Mouse (Mus musculus) adrenal gland, adult 18-20 months (tissue): ENCODE measurements at regions not wholly inside any gene's neighbourhood (a gene's known extent, or its start where the extent isn't known, plus 50 kb on each side); places are given as distances from the start of the nearest gene placed in this dataset.
A peak's percentile ranks its signal among the peaks of the same experiment; 100 is the strongest.

Source experiments
- DNase-seq, 2 experiments: peaks; one replicate each; pipeline ENCODE4 v3.0.0; 2021 to 2022; ENCODE audit warnings: low spot score in 2 of 2

GRCm38 (mm10) chr4:127640251-127641085 lies 282.5 kb upstream of the Gjb5 start:
- DNase-seq = no peak

DNA sequence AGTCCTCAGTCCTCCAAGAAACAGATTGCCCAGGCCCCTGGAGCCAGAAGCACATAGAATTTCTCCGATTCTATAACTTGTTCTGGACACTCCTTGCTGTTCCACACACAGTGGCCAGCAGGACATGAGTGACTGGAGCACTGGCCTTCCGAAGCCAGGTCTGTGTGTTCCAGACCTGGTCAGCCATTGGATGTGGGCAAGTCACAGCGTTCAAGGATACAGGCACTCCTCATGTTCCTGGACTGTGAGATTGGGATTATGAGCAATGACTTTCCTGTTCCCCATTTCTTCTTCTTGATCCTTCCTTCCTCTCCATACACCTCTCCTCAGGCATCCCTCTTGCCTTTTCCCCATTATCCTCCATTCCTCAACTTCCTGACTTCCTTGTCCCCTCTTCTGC lies 281.8 kb upstream of the Gjb5 start:
- no peak for DNase-seq

- DNase-seq = no peak
Observed at GRCm38 (mm10) chr4:127636934-127637333, 279.0 kb upstream of the Gjb5 start.

GRCm38 (mm10) chr4:127635262-127635661 lies 277.3 kb upstream of the Gjb5 start:
- no peak for DNase-seq

- peak in 1 of 2 experiments; percentile 13 for DNase-seq
Observed at GRCm38 (mm10) chr4:127619870-127620269, 261.9 kb upstream of the Gjb5 start.

DNA sequence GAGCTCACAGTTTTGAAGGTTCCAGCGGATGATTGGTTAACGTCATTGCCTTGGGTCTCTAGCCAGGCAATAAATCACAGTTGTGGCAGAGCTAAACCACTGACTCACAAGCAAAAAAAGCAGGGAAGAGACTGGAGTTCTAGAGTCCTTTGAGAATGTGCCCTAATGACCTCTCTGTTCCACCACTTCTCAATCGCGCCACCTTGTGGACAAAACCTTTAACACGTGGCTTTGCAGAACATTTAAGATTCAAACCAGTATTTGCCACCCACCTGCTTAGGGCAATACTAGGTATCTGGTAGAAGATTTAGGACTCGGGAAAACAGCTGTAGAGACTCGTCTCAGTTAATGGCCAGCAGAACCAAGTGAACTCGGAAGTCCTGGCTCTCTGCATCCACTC lies 254.8 kb upstream of the Gjb5 start:
- peak in 1 of 2 experiments; percentile 28 for DNase-seq

DNA sequence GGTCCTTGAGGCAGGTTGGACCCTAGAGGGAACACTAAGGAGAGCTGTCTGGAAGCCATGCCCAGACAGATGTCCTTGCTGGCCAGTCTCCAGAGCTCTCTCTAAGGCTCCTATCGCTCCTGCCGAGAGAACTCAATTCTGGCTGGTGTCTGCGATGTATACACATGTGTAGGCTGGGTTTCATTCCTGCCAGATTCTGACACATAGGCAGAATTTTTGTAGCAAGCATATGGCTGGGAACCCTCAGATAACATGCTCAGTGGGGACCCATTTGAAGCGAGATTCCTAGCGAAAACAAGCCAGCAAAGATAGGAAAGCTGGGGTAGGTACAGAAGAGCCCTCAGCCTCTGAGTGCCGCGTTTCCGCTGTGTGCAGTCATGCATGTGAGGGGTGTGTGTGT lies 242.9 kb upstream of the Gjb5 start:
- DNase-seq = no peak

DNA sequence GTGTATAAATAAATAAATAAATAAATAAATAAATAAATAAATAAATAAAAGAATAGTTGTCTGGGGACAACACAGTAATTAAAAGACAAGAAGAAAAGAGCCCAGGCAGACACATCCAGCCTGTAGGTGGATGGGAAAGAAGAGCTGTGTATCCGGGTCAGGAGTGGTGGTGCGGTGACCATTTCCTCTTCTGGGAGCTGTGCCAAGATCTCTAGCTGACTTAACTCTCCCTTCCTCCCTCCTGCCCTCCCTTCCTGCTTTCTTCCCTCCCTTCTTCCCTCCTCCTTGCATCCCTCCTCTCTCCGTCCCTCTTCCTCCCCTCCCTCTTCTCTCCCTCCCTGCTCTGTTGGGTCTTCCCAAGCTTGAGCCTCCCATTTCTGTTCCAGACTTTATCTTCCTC lies 240.6 kb upstream of the Gjb5 start:
- DNase-seq = no peak

GRCm38 (mm10) chr4:127594081-127594480 lies 236.1 kb upstream of the Gjb5 start:
- DNase-seq = no peak

GRCm38 (mm10) chr4:127591540-127591939 lies 233.6 kb upstream of the Gjb5 start:
- no peak for DNase-seq

DNA sequence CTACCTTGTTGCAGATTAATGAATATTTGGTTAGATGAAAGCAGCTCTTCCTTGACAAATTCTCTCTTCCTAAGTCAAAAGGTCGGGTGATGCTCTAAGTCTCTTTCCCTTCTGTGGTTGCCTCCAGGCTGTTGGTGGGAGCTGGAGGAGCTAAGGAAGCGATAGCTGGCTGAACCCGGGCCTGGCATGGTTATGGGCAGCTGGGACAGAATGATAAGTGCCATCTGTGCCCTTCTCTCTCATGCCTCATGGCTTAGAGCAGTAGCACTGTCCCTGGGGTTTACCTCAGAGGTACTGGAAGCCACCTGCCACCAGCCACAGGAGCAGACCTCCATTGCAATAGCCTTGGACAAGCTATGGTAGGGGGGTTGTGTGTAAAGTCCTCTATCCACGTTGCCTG lies 228.8 kb upstream of the Gjb5 start:
- no peak for DNase-seq

DNA sequence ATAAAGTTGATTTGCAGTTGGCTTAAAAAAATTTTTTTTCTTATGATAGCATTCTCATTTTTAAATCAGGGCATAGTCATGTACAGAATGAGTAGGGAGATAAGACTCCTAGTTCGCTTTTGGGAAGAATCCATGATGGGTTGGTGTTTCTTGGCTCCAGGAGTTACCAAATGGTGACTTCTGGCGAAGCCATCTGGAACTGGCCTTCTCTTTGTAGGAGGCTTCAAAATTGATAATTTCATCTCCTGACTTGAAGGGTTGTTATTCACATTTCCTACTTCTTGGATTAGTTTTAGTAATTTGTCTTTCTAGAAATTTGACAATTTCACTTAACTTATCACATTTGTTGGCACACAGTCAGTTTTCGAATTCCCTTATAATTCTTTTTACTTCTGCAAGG lies 218.5 kb upstream of the Gjb5 start:
- DNase-seq = no peak

DNA sequence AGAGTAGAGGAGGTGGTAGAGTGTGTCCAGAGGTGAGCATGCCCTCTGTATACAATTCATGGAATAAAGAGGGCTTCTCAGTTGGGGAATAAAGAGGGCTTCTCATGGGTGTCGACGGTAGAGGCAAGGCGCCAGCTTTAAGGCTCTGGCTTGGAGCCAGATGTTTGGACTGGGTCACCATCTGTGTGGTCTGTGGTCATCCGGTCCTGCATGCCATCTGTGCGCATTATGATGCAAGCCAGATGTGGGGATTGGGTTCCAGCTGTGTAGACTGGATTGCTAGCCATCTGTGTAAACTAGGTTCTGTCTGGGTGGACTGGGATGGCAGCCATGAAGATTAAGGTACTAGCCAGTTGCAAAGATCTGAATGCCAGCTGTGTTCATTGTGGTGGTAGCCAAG lies 204.6 kb upstream of the Gjb5 start:
- no peak for DNase-seq

DNA sequence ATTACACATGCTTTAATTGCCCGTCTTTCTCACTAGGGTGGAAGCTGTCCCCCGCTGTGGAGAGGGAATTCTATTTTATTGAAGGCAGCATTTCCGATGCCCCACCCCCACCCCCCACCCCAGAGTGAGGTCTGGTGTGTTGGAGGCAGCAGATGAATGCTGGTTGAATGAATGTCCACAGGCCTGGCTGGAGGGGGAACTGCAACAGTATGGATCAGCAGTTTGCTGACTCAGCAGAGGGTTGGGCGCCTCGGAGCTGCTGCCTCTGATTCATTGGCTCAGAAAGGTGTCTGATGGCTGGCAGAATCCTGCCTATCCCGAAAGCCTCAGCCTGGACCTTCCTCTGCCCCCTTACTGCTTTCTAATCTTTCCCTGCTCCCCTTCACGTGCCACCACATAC lies 200.6 kb upstream of the Gjb5 start:
- no peak for DNase-seq

DNA sequence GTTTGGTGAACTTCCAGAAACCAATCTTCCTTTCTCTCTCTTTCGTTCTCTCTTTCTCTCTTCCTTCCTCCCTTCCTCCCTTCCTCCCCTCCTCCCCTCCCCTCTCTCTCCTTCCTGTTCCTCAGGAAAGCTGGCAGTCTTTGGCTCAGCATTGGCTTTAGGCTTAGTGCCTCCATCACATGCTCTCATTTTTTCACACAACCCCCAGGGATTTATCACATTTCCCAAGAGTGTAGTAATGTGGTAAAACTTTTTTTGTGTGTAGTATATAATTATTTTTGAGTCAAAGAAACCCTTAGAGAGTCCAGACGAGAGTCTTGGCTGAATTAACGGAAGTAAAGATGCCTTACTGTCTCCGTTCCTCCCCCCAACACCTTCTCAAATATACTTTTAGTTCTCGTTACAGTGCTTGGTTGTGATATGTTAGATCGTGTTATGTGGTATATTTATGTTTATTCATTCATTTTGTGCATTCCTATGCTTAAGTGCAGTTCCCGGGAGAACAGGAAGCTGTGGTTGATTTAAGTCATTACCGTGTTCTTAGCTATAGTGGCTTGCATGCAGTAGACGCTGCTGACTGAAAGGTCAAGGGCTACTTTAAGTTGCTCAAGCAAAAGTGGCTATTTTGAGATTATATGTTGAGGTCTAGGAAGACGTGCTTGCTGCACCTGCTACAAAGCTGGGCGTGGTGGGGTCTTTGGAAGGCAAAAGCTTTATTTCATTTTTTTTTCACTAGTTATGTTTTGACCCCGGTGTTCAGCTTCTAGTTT lies 194.7 kb upstream of the Gjb5 start:
- DNase-seq = no peak

DNA sequence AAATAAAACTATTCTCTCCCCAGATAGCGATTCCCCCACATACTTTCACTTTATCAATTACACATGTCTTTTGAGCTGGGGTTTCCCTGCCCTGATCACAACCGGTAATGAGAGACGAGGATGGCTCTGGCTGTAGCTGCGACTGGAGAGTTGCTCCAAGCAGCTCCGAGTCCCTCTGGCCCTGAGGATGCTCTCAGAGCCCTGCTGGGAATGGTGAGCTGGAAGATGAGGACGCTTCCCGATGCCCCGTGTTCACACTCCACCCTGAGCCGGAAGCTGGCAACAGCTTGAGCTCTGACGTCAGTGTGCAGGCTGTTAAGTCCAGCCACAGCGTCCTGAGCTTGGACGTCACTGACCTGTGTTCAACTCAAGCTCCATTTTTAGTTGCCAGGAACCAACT lies 191.6 kb upstream of the Gjb5 start:
- no peak for DNase-seq

DNA sequence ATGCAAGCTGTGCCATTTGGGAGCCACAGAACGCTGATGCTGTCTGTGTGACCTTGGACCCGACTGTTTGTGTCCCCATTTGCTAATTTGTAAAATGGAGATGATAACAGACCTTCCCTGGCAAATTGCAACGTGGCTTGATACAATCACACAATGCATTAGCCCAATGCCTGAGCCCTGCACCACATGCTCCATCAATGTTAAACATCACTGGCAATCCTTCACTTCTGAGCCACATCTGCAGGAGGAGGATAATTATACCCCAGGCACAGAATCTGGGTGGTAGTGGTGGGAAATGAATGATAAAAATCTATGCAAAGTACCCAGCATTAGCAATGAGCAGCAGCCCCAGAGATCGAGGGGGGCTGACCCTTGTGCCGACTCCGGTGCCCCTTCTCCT lies 191.0 kb upstream of the Gjb5 start:
- no peak for DNase-seq

DNA sequence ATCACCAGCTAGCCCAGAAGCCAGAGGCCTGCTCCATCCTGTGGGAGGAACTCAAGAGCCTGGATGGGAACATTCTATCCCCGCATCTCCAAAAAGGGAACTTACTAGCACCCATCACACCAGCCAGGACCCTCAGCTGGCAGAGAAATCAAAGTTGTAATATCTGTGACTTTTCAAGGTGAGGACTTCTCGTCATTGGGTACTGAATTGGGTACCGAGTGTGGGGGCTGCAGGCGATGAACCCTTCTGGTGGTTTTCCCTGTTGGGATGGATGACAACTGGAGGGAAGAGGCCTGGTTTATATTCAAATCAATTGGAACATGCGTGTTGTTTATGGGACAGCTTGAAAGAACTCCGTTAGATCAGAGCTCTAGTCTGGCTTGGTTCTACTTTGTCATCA lies 187.1 kb upstream of the Gjb5 start:
- no peak for DNase-seq

- DNase-seq = no peak
Observed at GRCm38 (mm10) chr4:127543276-127543675, 185.3 kb upstream of the Gjb5 start.

- no peak for DNase-seq
Observed at GRCm38 (mm10) chr4:127542771-127543170, 184.8 kb upstream of the Gjb5 start.

DNA sequence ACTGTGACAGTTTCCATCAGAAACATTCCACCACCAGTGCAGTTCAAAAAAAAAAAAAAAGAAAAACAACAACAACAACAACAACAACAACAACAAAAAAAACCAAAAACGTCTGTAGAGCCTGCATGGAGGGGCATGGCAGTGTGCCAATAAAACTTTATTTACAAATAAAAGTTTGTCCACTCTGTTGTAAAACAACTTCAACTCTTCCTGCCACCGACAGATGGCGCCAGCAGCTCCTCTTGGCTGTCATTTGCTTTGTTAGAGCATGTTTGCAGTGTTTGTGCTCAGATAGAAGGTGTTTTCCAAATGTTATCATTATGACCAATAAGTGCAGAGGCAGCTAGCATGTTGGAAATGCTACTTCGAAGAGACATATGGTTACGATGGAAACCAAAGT lies 179.0 kb upstream of the Gjb5 start:
- DNase-seq = no peak

DNA sequence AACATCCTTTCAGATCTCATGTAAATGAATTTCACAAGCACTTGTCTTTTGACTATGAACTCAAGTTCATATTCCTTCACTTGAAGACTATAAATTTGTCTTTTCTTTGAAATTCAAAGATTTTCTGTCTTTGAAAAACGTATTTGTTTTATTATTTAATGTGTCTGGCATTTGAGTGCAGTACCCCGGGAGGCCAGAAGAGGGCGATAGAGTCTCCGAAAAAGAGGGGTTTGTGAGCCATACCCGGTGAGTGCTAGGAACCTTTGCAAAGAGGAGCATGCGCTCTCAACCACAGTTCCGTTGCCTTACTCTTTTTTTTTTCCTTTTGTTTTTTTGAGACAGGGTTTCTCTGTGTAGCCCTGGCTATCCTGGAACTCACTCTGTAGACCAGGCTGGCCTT lies 177.6 kb upstream of the Gjb5 start:
- no peak for DNase-seq

- DNase-seq = no peak
Observed at GRCm38 (mm10) chr4:127534411-127534810, 176.4 kb upstream of the Gjb5 start.
